Mouse (Mus musculus): Measurements from ENCODE around the gene Shank2. TPM values are rescaled to one million over a fixed set of nuclear protein-coding genes. Genes with fewer than 3 reads are reported as not detected.

The Shank2 gene
- polyA plus RNA-seq, 1 experiment from 2014 or later = 2.6 TPM

DNA sequence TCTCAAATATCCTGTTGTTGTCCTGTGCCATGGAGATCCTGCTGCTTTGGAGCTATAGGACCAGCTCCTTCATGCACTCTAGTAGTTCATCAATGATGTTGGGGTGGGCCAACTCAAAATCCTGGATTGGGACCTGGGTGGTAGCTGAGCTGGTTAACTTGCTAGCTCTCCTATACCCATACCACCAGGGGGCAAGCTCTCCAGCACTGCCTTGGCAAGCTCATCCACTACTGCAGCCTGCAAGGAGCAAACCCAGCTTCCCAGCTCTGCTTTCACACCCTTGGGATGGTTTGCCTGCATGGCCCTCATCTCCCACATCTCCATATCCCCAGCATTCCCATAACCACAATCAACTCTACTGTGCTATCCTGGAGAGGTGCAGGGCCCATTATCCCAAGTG lies 10.6 kb upstream of the Shank2 start:
- Histone ChIP-seq H3K9me3 (replicated peaks) (no peaks in the 10 kb centered on the region), H3K27me3 (no peaks in the 10 kb centered on the region), H3K4me3 (replicated peaks) (no peak overlapping the region), H3K4me2 (no peak overlapping the region), H3K36me3 (no peaks in the 10 kb centered on the region), H3K27ac (no peak overlapping the region), H3K4me1 (no peaks in the 10 kb centered on the region), H3K9ac (no peak overlapping the region)
- ATAC-seq (replicated peaks; ENCODE audit: low FRiP score) = no peak

- Histone ChIP-seq H3K36me3 (no peaks in the 10 kb centered on the region), H3K27ac (no peak overlapping the region), H3K9me3 (replicated peaks) (no peaks in the 10 kb centered on the region), H3K9ac (no peak overlapping the region), H3K4me3 (replicated peaks) (no peak overlapping the region), H3K4me2 (no peak overlapping the region), H3K27me3 (no peaks in the 10 kb centered on the region), H3K4me1 (no peaks in the 10 kb centered on the region)
- 92% methylated on average over 3 of the region's 3 CpGs for WGBS
- no peak for ATAC-seq (replicated peaks; ENCODE audit: low FRiP score)
These were observed 2.7 kb upstream of the Shank2 start for GRCm38 (mm10) chr7:143999073-143999472.

GRCm38 (mm10) chr7:144003471-144003870 lies 1.7 kb downstream of the Shank2 start:
- ATAC-seq (replicated peaks; ENCODE audit: low FRiP score) = no peak
- no peaks in the 10 kb centered on the region for H3K9me3 ChIP-seq (replicated peaks)
- no peak overlapping the region for H3K4me3 ChIP-seq (replicated peaks)
- WGBS = 82% methylated on average over 3 of the region's 3 CpGs
- no peaks in the 10 kb centered on the region for H3K4me1 ChIP-seq
- no peak overlapping the region for H3K9ac ChIP-seq
- H3K27ac ChIP-seq = no peak overlapping the region
- H3K27me3 ChIP-seq = no peaks in the 10 kb centered on the region
- H3K4me2 ChIP-seq = no peak overlapping the region
- H3K36me3 ChIP-seq = no peaks in the 10 kb centered on the region

GRCm38 (mm10) chr7:144008079-144008478 lies 6.4 kb downstream of the Shank2 start:
- Histone ChIP-seq H3K27me3 (no peaks in the 10 kb centered on the region), H3K4me1 (peaks cover 7% of the 10 kb centered on the region; the same call in 1 of the 2 replicates), H3K9ac (no peak overlapping the region), H3K4me3 (replicated peaks) (no peak overlapping the region), H3K36me3 (no peaks in the 10 kb centered on the region), H3K27ac (no peak overlapping the region), H3K4me2 (no peak overlapping the region), H3K9me3 (replicated peaks) (no peaks in the 10 kb centered on the region)
- no peak for ATAC-seq (replicated peaks; ENCODE audit: low FRiP score)
- WGBS = 74% methylated on average over 4 of the region's 4 CpGs

DNA sequence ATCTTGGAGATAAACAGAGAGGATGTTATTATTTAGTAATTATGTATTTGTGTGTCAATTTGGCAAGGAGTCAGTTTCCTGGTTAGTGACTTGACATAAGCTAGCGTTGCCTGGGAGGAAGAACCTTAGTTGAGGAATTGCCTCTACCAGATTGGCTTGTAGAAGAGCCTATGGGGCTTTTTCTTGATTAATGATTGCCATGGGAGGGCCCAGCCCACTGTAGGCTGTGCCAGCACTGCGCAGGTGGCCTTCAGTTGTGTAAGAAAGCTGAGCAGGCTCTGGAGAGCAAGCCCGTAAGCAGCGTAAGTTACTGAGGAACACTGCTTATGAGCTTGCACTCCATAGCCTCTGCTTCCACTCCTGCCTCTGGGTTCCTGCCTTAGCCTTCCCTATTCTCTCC lies 7.3 kb downstream of the Shank2 start:
- Histone ChIP-seq H3K4me1 (peaks cover 7% of the 10 kb centered on the region; the same call in 1 of the 2 replicates), H3K9me3 (replicated peaks) (no peaks in the 10 kb centered on the region), H3K27me3 (no peaks in the 10 kb centered on the region), H3K36me3 (no peaks in the 10 kb centered on the region), H3K4me2 (no peak overlapping the region), H3K4me3 (replicated peaks) (no peak overlapping the region), H3K27ac (0 out of 2 replicates have a peak overlapping the region, but pooled peaks have one; percentile 22), H3K9ac (no peak overlapping the region)
- peak; percentile 83 for ATAC-seq (replicated peaks; ENCODE audit: low FRiP score)
- 66% methylated on average over 4 of the region's 4 CpGs for WGBS

- Histone ChIP-seq H3K9me3 (replicated peaks) (no peaks in the 10 kb centered on the region), H3K9ac (no peak overlapping the region), H3K27me3 (no peaks in the 10 kb centered on the region), H3K4me2 (no peak overlapping the region), H3K36me3 (no peaks in the 10 kb centered on the region), H3K4me3 (replicated peaks) (no peak overlapping the region), H3K27ac (no peak overlapping the region), H3K4me1 (peaks cover 3% of the 10 kb centered on the region; the same call in 1 of the 2 replicates)
- 67% methylated on average over 2 of the region's 2 CpGs for WGBS
- ATAC-seq (replicated peaks; ENCODE audit: low FRiP score) = no peak
These were observed 12.8 kb downstream of the Shank2 start for GRCm38 (mm10) chr7:144014485-144014884.

- Histone ChIP-seq H3K4me2 (no peak overlapping the region), H3K4me1 (peaks cover 20% of the 10 kb centered on the region), H3K9ac (no peak overlapping the region), H3K9me3 (replicated peaks) (no peaks in the 10 kb centered on the region), H3K4me3 (replicated peaks) (no peak overlapping the region), H3K27me3 (no peaks in the 10 kb centered on the region), H3K27ac (peak overlapping the region; percentile 34), H3K36me3 (no peaks in the 10 kb centered on the region)
- ATAC-seq (replicated peaks; ENCODE audit: low FRiP score) = no peak
- 76% methylated on average over 3 of the region's 3 CpGs for WGBS
These were observed 20.1 kb downstream of the Shank2 start for GRCm38 (mm10) chr7:144021801-144022200.

- no peaks in the 10 kb centered on the region for H3K27me3 ChIP-seq
- no peaks in the 10 kb centered on the region for H3K9me3 ChIP-seq (replicated peaks)
- no peaks in the 10 kb centered on the region for H3K36me3 ChIP-seq
- peaks cover 20% of the 10 kb centered on the region for H3K4me1 ChIP-seq
- ATAC-seq (replicated peaks; ENCODE audit: low FRiP score) = 0 out of 2 replicates have a peak, but pooled peaks have one; percentile 49
- no peak overlapping the region for H3K4me2 ChIP-seq
- peak overlapping the region; percentile 62 for H3K27ac ChIP-seq
- WGBS = 32% methylated on average over 5 of the region's 5 CpGs
- H3K9ac ChIP-seq = no peak overlapping the region
- no peak overlapping the region for H3K4me3 ChIP-seq (replicated peaks)
These were observed 21.0 kb downstream of the Shank2 start for GRCm38 (mm10) chr7:144022682-144023081.

DNA sequence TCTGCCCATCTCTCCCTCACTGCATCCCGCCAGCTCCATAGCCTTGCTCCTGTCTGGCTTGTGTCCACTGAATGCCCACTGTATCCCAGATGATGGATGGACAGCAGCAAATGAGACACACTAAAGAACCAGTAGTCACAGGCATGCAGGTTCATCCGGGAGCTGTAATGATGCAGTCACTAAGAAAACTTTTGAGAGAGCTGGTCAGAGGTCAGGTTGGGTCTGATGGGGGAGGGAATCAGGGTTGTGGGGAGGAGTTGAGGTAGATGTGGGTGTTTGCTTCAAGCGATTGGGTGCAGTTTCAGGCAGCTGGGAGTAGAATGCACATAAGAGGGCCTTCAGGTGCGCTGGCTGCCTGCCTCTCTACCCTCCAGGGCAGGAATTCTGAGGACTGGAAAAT lies 21.8 kb downstream of the Shank2 start:
- peaks cover 20% of the 10 kb centered on the region for H3K4me1 ChIP-seq
- WGBS = 58% methylated on average over 4 of the region's 4 CpGs
- H3K9ac ChIP-seq = no peak overlapping the region
- no peaks in the 10 kb centered on the region for H3K36me3 ChIP-seq
- H3K27ac ChIP-seq = peak overlapping the region; percentile 62
- no peaks in the 10 kb centered on the region for H3K9me3 ChIP-seq (replicated peaks)
- no peak overlapping the region for H3K4me2 ChIP-seq
- ATAC-seq (replicated peaks; ENCODE audit: low FRiP score) = no peak
- no peaks in the 10 kb centered on the region for H3K27me3 ChIP-seq
- no peak overlapping the region for H3K4me3 ChIP-seq (replicated peaks)

- H3K27me3 ChIP-seq = no peaks in the 10 kb centered on the region
- no peaks in the 10 kb centered on the region for H3K9me3 ChIP-seq (replicated peaks)
- WGBS = 82% methylated on average over 12 of the region's 12 CpGs
- H3K4me1 ChIP-seq = peaks cover 29% of the 10 kb centered on the region
- no peak for ATAC-seq (replicated peaks; ENCODE audit: low FRiP score)
- H3K36me3 ChIP-seq = no peaks in the 10 kb centered on the region
- no peak overlapping the region for H3K9ac ChIP-seq
- no peak overlapping the region for H3K4me3 ChIP-seq (replicated peaks)
- no peak overlapping the region for H3K4me2 ChIP-seq
- H3K27ac ChIP-seq = no peak overlapping the region
These were observed 24.5 kb downstream of the Shank2 start for GRCm38 (mm10) chr7:144026024-144026752.

- WGBS = 64% methylated on average over 5 of the region's 5 CpGs
- peaks cover 26% of the 10 kb centered on the region for H3K4me1 ChIP-seq
These were observed 27.5 kb downstream of the Shank2 start for GRCm38 (mm10) chr7:144029246-144029645.

GRCm38 (mm10) chr7:144030796-144031195 lies 29.1 kb downstream of the Shank2 start:
- Histone ChIP-seq H3K9ac (no peak overlapping the region), H3K4me2 (no peak overlapping the region), H3K4me1 (peaks cover 26% of the 10 kb centered on the region), H3K9me3 (replicated peaks) (no peaks in the 10 kb centered on the region), H3K36me3 (no peaks in the 10 kb centered on the region), H3K27me3 (no peaks in the 10 kb centered on the region), H3K4me3 (replicated peaks) (no peak overlapping the region), H3K27ac (peak overlapping the region; percentile 63; the same call in 1 of the 2 replicates)
- ATAC-seq (replicated peaks; ENCODE audit: low FRiP score) = 0 out of 2 replicates have a peak, but pooled peaks have one; percentile 57
- 46% methylated on average over 11 of the region's 11 CpGs for WGBS

More at GRCm38 (mm10) chr7:144029246-144029645, 27.5 kb downstream of the Shank2 start:
- no peak overlapping the region for H3K9ac ChIP-seq
- no peaks in the 10 kb centered on the region for H3K27me3 ChIP-seq
- ATAC-seq (replicated peaks; ENCODE audit: low FRiP score) = no peak
- no peaks in the 10 kb centered on the region for H3K36me3 ChIP-seq
- H3K4me3 ChIP-seq (replicated peaks) = no peak overlapping the region
- H3K9me3 ChIP-seq (replicated peaks) = no peaks in the 10 kb centered on the region
- no peak overlapping the region for H3K27ac ChIP-seq
- no peak overlapping the region for H3K4me2 ChIP-seq

All from kidney, embryonic 15.5 days (tissue).